Mouse (Mus musculus): ENCODE measurements around the gene Ndufa13. TPM values are rescaled to one million over a fixed set of nuclear protein-coding genes. Genes with fewer than 3 reads are reported as not detected.

The Ndufa13 gene
- total RNA-seq, 1 experiment from 2014 or later = 239 TPM

GRCm38 (mm10) chr8:69879678-69880077, 22.7 kb downstream of the Ndufa13 start:
- DNase-seq = no peak

GRCm38 (mm10) chr8:69877992-69878391, 24.4 kb downstream of the Ndufa13 start:
- DNase-seq = no peak

- DNase-seq = no peak
Measured at GRCm38 (mm10) chr8:69877396-69877795, 25.0 kb downstream of the Ndufa13 start.

GRCm38 (mm10) chr8:69876967-69877366, 25.4 kb downstream of the Ndufa13 start:
- DNase-seq = no peak

GRCm38 (mm10) chr8:69876097-69876496, 26.3 kb downstream of the Ndufa13 start:
- no peak for DNase-seq

- no peak for DNase-seq
Measured at GRCm38 (mm10) chr8:69874654-69875053, 27.7 kb downstream of the Ndufa13 start.

GRCm38 (mm10) chr8:69874155-69874554, 28.2 kb downstream of the Ndufa13 start:
- DNase-seq = peak; percentile 79

GRCm38 (mm10) chr8:69870907-69871306, 31.5 kb downstream of the Ndufa13 start:
- DNase-seq = no peak

GRCm38 (mm10) chr8:69870003-69870765, 32.2 kb downstream of the Ndufa13 start:
- no peak for DNase-seq

GRCm38 (mm10) chr8:69867696-69868326, 34.5 kb downstream of the Ndufa13 start:
- peak; percentile 68 for DNase-seq

- DNase-seq = no peak
Measured at GRCm38 (mm10) chr8:69864180-69864579, 38.2 kb downstream of the Ndufa13 start.

- no peak for DNase-seq
Measured at GRCm38 (mm10) chr8:69863387-69864020, 38.9 kb downstream of the Ndufa13 start.

GRCm38 (mm10) chr8:69861251-69861650, 41.1 kb downstream of the Ndufa13 start:
- no peak for DNase-seq

- DNase-seq = no peak
Measured at GRCm38 (mm10) chr8:69860807-69861206, 41.6 kb downstream of the Ndufa13 start.

GRCm38 (mm10) chr8:69853869-69854268, 48.5 kb downstream of the Ndufa13 start:
- no peak for DNase-seq

GRCm38 (mm10) chr8:69850926-69851506, 51.3 kb downstream of the Ndufa13 start:
- DNase-seq = no peak

- DNase-seq = peak; percentile 27
Measured at GRCm38 (mm10) chr8:69849899-69850298, 52.5 kb downstream of the Ndufa13 start.

GRCm38 (mm10) chr8:69848951-69849350, 53.4 kb downstream of the Ndufa13 start:
- DNase-seq = peak; percentile 68

- no peak for DNase-seq
Measured at GRCm38 (mm10) chr8:69847167-69848065, 54.9 kb downstream of the Ndufa13 start.
